Mouse (Mus musculus) liver, adult 2 months (tissue): ENCODE measurements around the gene Abhd2.

Experiments
- CTCF ChIP-seq: fragments of 200-500 bp; IDR thresholded peaks from 2 replicates; pipeline ENCODE4 v1.5.1; 2011; ENCODE audit warnings: low read depth, low read length, control low read depth
- POLR2A ChIP-seq: fragments of 200-500 bp; IDR thresholded peaks from 2 replicates; pipeline ENCODE4 v1.6.1; 2011; ENCODE audit warnings: low read length, control low read depth; ENCODE audit not compliant: insufficient read depth; ENCODE audit errors: extremely low read depth

GRCm38 (mm10) chr7:79392860-79393513 lies 120.0 kb downstream of the Abhd2 start:
- TF ChIP-seq CTCF = no peak
- TF ChIP-seq POLR2A = no peak
